Mouse (Mus musculus): Measurements from ENCODE around the gene Ascl4.

Ascl4 gene

GRCm38 (mm10) chr10:85969894-85970620 is 42.6 kb downstream of the Ascl4 start:
- no peak for DNase-seq

GRCm38 (mm10) chr10:85971826-85972225 is 44.3 kb downstream of the Ascl4 start:
- no peak for DNase-seq

- DNase-seq: peak; percentile 10
These were observed 45.4 kb downstream of the Ascl4 start for GRCm38 (mm10) chr10:85972915-85973314.

GRCm38 (mm10) chr10:85989412-85990115 is 62.1 kb downstream of the Ascl4 start:
- DNase-seq: no peak

- DNase-seq: no peak
These were observed 64.9 kb downstream of the Ascl4 start for GRCm38 (mm10) chr10:85992412-85992811.

GRCm38 (mm10) chr10:85993836-85994235 is 66.4 kb downstream of the Ascl4 start:
- no peak for DNase-seq

- DNase-seq: no peak
These were observed 67.1 kb downstream of the Ascl4 start for GRCm38 (mm10) chr10:85994543-85995104.
